Comparison of ENCODE assay signal across 15 mouse cellular contexts in genomic region chrX:40350936-40351335, GRCm38 (mm10).
A peak's percentile ranks its signal among the peaks of the same experiment; 100 is the strongest.
DNase-seq lines count a peak whose midpoint lies in the region; ATAC-seq lines count a peak whose summit lies in the region.
"Had no signal": no experiment of that assay in that cellular context is flagged by ENCODE, and none has a peak within 500 bp of the region (broad histone marks: within the 10 kb centered on the region; RNA-seq: fewer than 3 reads in every experiment).

No protein-coding gene starts in this region.

- intact Hi-C loops in heart, postnatal 10 days (cut with DNase I) = no loop called here

- H3K4me1 ChIP-seq in midbrain, embryonic 14.5 days (ENCODE audit: control insufficient read depth, insufficient read depth, low read length) = no peaks in the 10 kb centered on the region
- no peaks in the 10 kb centered on the region for H3K4me1 ChIP-seq in midbrain, embryonic 11.5 days (ENCODE audit: control insufficient read depth, insufficient read depth, low read length)
- H3K4me1 ChIP-seq in liver, embryonic 11.5 days (replicated peaks; ENCODE audit: control insufficient read depth, insufficient read depth, low read length) = no peaks in the 10 kb centered on the region
- H3K4me1 ChIP-seq: embryonic facial prominence, embryonic 13.5 days; heart, embryonic 13.5 days; limb, embryonic 10.5 days; liver, embryonic 13.5 days; neural tube, embryonic 13.5 days had no signal

- no peak for ATAC-seq in midbrain, embryonic 14.5 days (ENCODE audit: low FRiP score, low TSS enrichment)
- no peak for ATAC-seq in midbrain, embryonic 11.5 days (ENCODE audit: low FRiP score)
- ATAC-seq in liver, embryonic 11.5 days (replicated peaks; ENCODE audit: low FRiP score) = no peak
- ATAC-seq: inflammation-experienced regulatory T-cells, adult 6 months had no signal

- H3K4me3 ChIP-seq in midbrain, embryonic 14.5 days (replicated peaks; ENCODE audit: low read depth, low read length) = no peak overlapping the region
- H3K4me3 ChIP-seq in midbrain, embryonic 11.5 days (ENCODE audit: low read depth, low read length) = no peak overlapping the region
- H3K4me3 ChIP-seq in liver, embryonic 11.5 days (ENCODE audit: low read depth, low read length) = no peak overlapping the region
- H3K4me3 ChIP-seq: embryonic facial prominence, embryonic 13.5 days; heart, embryonic 13.5 days; limb, embryonic 10.5 days; liver, embryonic 13.5 days; neural tube, embryonic 13.5 days had no signal

- H3K9me3 ChIP-seq in midbrain, embryonic 14.5 days (ENCODE audit: control insufficient read depth, low read length) = no peaks in the 10 kb centered on the region
- H3K9me3 ChIP-seq in midbrain, embryonic 11.5 days (ENCODE audit: control insufficient read depth, low read length) = no peaks in the 10 kb centered on the region
- H3K9me3 ChIP-seq in liver, embryonic 11.5 days (ENCODE audit: control insufficient read depth, low read length) = no peaks in the 10 kb centered on the region
- H3K9me3 ChIP-seq: embryonic facial prominence, embryonic 13.5 days; heart, embryonic 13.5 days; limb, embryonic 10.5 days; liver, embryonic 13.5 days; neural tube, embryonic 13.5 days had no signal

- H3K27me3 ChIP-seq in midbrain, embryonic 14.5 days (ENCODE audit: control insufficient read depth, insufficient read depth, low read length) = no peaks in the 10 kb centered on the region
- no peaks in the 10 kb centered on the region for H3K27me3 ChIP-seq in midbrain, embryonic 11.5 days (ENCODE audit: control insufficient read depth, insufficient read depth, low read length)
- no peaks in the 10 kb centered on the region for H3K27me3 ChIP-seq in liver, embryonic 11.5 days (replicated peaks; ENCODE audit: control insufficient read depth, insufficient read depth, low read length)
- H3K27me3 ChIP-seq: CH12.LX; embryonic facial prominence, embryonic 13.5 days; heart, embryonic 13.5 days; liver, embryonic 13.5 days; neural tube, embryonic 13.5 days had no signal

- WGBS in midbrain, embryonic 14.5 days = 78% methylated on average over 3 of the region's 3 CpGs
- WGBS in midbrain, embryonic 11.5 days = 95% methylated on average over 3 of the region's 3 CpGs
- 92% methylated on average over 3 of the region's 3 CpGs for WGBS in liver, embryonic 11.5 days

- H3K27ac ChIP-seq in midbrain, embryonic 14.5 days (replicated peaks; ENCODE audit: low read depth, low read length) = no peak overlapping the region
- no peak overlapping the region for H3K27ac ChIP-seq in midbrain, embryonic 11.5 days (ENCODE audit: low read depth, low read length)
- no peak overlapping the region for H3K27ac ChIP-seq in liver, embryonic 11.5 days (ENCODE audit: low read depth, low read length)
- H3K27ac ChIP-seq: embryonic facial prominence, embryonic 13.5 days; heart, embryonic 13.5 days; limb, embryonic 10.5 days; liver, embryonic 13.5 days; neural tube, embryonic 13.5 days had no signal

- H3K4me2 ChIP-seq in midbrain, embryonic 14.5 days (ENCODE audit: low read length) = no peak overlapping the region
- H3K4me2 ChIP-seq in midbrain, embryonic 11.5 days = no peak overlapping the region
- no peak overlapping the region for H3K4me2 ChIP-seq in liver, embryonic 11.5 days
- H3K4me2 ChIP-seq: embryonic facial prominence, embryonic 13.5 days; heart, embryonic 13.5 days; liver, embryonic 13.5 days; neural tube, embryonic 13.5 days had no signal

- DNase-seq in cerebellum, adult 11-12 months = peak; percentile 4
- no peak for DNase-seq in cerebellum, adult 8-10 months
- DNase-seq in midbrain, embryonic 14.5 days = peak; percentile 0
- DNase-seq in midbrain, embryonic 11.5 days (ENCODE audit: low spot score, missing footprints) = no peak
- peak; percentile 7 to 28 for DNase-seq in cerebellum, postnatal 25 days
- peak; percentile 4 to 63 for DNase-seq in layer of hippocampus, postnatal 14 days (ENCODE audit: low spot score in 2 of 2)
- DNase-seq in heart, postnatal 10 days = no peak
- no peak for DNase-seq in liver, embryonic 11.5 days (ENCODE audit: low spot score)
- DNase-seq: liver, embryonic 13.5 days had no signal

- H3K36me3 ChIP-seq in midbrain, embryonic 14.5 days (ENCODE audit: control insufficient read depth, insufficient read depth, low read length) = no peaks in the 10 kb centered on the region
- H3K36me3 ChIP-seq in midbrain, embryonic 11.5 days (ENCODE audit: control insufficient read depth, insufficient read depth, low read length) = no peaks in the 10 kb centered on the region
- H3K36me3 ChIP-seq in liver, embryonic 11.5 days (ENCODE audit: control insufficient read depth, insufficient read depth, low read length) = no peaks in the 10 kb centered on the region
- H3K36me3 ChIP-seq: embryonic facial prominence, embryonic 13.5 days; heart, embryonic 13.5 days; limb, embryonic 10.5 days; liver, embryonic 13.5 days; neural tube, embryonic 13.5 days had no signal

- no peak overlapping the region for H3K9ac ChIP-seq in midbrain, embryonic 14.5 days (replicated peaks; ENCODE audit: low read length)
- no peak overlapping the region for H3K9ac ChIP-seq in midbrain, embryonic 11.5 days (ENCODE audit: low read length)
- no peak overlapping the region for H3K9ac ChIP-seq in liver, embryonic 11.5 days (ENCODE audit: low read depth, low read length)
- H3K9ac ChIP-seq: embryonic facial prominence, embryonic 13.5 days; heart, embryonic 13.5 days; liver, embryonic 13.5 days; neural tube, embryonic 13.5 days had no signal

Comparison
In these comparisons a context has a peak if more than half of its experiments do, and no peak if none do; other contexts are left out.
1. DNase-seq: peak in cerebellum, adult 11-12 months (single experiment), midbrain, embryonic 14.5 days (single experiment), cerebellum, postnatal 25 days (2 of 2) and layer of hippocampus, postnatal 14 days (2 of 2); none in cerebellum, adult 8-10 months (single experiment), midbrain, embryonic 11.5 days (single experiment), heart, postnatal 10 days (0 of 2) and liver, embryonic 11.5 days (single experiment).